12 mouse cellular contexts compared by ENCODE assay signal in the genomic region with DNA sequence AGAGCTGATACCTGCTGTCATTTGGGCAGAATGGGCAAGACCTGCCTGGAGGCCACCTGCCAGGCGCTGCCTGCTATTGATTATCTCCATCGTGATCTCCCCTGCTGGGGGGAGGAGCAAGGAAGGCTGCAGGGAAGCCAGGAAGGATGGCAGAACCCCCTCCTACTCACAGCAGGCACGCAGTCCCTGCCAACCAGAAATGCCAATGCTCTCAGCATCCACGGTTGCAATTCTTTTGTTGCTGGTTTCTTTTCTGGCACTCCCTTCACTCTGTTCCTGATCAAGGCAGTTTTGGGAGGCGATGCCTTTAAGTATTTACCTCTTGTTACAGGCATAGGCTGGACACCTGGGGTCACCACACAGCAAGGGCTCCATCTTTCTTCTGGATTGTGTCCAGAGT.
DNase-seq lines count a peak whose midpoint lies in the region; ATAC-seq and TF ChIP-seq lines count a peak whose summit lies in the region.
"Had no signal": no experiment of that assay in that cellular context is flagged by ENCODE, and none has a peak within 500 bp of the region (broad histone marks: within the 10 kb centered on the region; RNA-seq: fewer than 3 reads in every experiment).

No protein-coding gene starts in this region.

- TF ChIP-seq CTCF in left cerebral cortex, adult 2 months (IDR thresholded peaks at IDR 0.05), result no peak

- WGBS in midbrain, embryonic 11.5 days, result 17% methylated on average over 5 of the region's 5 CpGs
- WGBS in liver, embryonic 12.5 days (ENCODE audit: insufficient replicate concordance), result 28% methylated on average over 5 of the region's 5 CpGs

- intact Hi-C loops in left cerebral cortex, adult 2 months (cut with DNase I), result no loop called here

- no peaks in the 10 kb centered on the region for H3K36me3 ChIP-seq in midbrain, embryonic 11.5 days (ENCODE audit: control insufficient read depth, insufficient read depth, low read length)
- no peaks in the 10 kb centered on the region for H3K36me3 ChIP-seq in liver, embryonic 12.5 days
- H3K36me3 ChIP-seq: embryonic facial prominence, embryonic 13.5 days; stomach, embryonic 15.5 days had no signal

- no peaks in the 10 kb centered on the region for H3K4me1 ChIP-seq in midbrain, embryonic 11.5 days (ENCODE audit: control insufficient read depth, insufficient read depth, low read length)
- no peaks in the 10 kb centered on the region for H3K4me1 ChIP-seq in liver, embryonic 12.5 days
- H3K4me1 ChIP-seq: stomach, embryonic 15.5 days had no signal

- no peak overlapping the region for H3K4me3 ChIP-seq in left cerebral cortex, adult 2 months
- H3K4me3 ChIP-seq in midbrain, embryonic 11.5 days (ENCODE audit: low read depth, low read length), result no peak overlapping the region
- H3K4me3 ChIP-seq in liver, embryonic 12.5 days, result no peak overlapping the region
- H3K4me3 ChIP-seq: embryonic facial prominence, embryonic 13.5 days; stomach, embryonic 15.5 days had no signal

- no peak overlapping the region for H3K9ac ChIP-seq in midbrain, embryonic 11.5 days (ENCODE audit: low read length)
- no peak overlapping the region for H3K9ac ChIP-seq in liver, embryonic 12.5 days
- H3K9ac ChIP-seq: embryonic facial prominence, embryonic 13.5 days; stomach, embryonic 15.5 days had no signal

- no peaks in the 10 kb centered on the region for H3K27me3 ChIP-seq in midbrain, embryonic 11.5 days (ENCODE audit: control insufficient read depth, insufficient read depth, low read length)
- H3K27me3 ChIP-seq in liver, embryonic 12.5 days (replicated peaks), result no peaks in the 10 kb centered on the region
- H3K27me3 ChIP-seq: embryonic facial prominence, embryonic 13.5 days; stomach, embryonic 15.5 days had no signal

- DNase-seq in cerebellum, adult 11-12 months, result peak; percentile 53
- DNase-seq in brain, adult 2 months (ENCODE audit: low read depth, low spot score), result peak; percentile 46
- peak; percentile 8 for DNase-seq in forelimb bud, embryonic 11.5 days (ENCODE audit: low read depth, low spot score)
- peak; percentile 10 to 18 for DNase-seq in left cerebral cortex, adult 2 months (ENCODE audit: extremely low spot score in 1 of 2, low spot score in 2 of 2)
- DNase-seq in thymus, postnatal 14 days, result no peak
- no peak for DNase-seq in midbrain, embryonic 11.5 days (ENCODE audit: low spot score, missing footprints)
- DNase-seq: gastrocnemius, postnatal 36 days; heart, postnatal 14 days had no signal

- no peaks in the 10 kb centered on the region for H3K9me3 ChIP-seq in midbrain, embryonic 11.5 days (ENCODE audit: control insufficient read depth, low read length)
- 0 out of 2 replicates have a peak, but pooled peaks cover 4% of the 10 kb centered on the region for H3K9me3 ChIP-seq in liver, embryonic 12.5 days (replicated peaks)
- H3K9me3 ChIP-seq: embryonic facial prominence, embryonic 13.5 days; stomach, embryonic 15.5 days had no signal

- no peak overlapping the region for H3K27ac ChIP-seq in left cerebral cortex, adult 2 months
- H3K27ac ChIP-seq in midbrain, embryonic 11.5 days (ENCODE audit: low read depth, low read length), result no peak overlapping the region
- no peak overlapping the region for H3K27ac ChIP-seq in liver, embryonic 12.5 days
- H3K27ac ChIP-seq: embryonic facial prominence, embryonic 13.5 days; stomach, embryonic 15.5 days had no signal

- no peak overlapping the region for H3K4me2 ChIP-seq in midbrain, embryonic 11.5 days
- no peak overlapping the region for H3K4me2 ChIP-seq in liver, embryonic 12.5 days
- H3K4me2 ChIP-seq: embryonic facial prominence, embryonic 13.5 days; stomach, embryonic 15.5 days had no signal

- ATAC-seq in cerebellum, adult (ENCODE audit: insufficient number of reproducible peaks, low FRiP score, low TSS enrichment), result no peak
- ATAC-seq in midbrain, embryonic 11.5 days (ENCODE audit: low FRiP score), result no peak
- no peak for ATAC-seq in liver, embryonic 12.5 days

Comparison
In these comparisons a context has a peak if more than half of its experiments do, and no peak if none do; other contexts are left out.
1. DNase-seq: peak in cerebellum, adult 11-12 months (single experiment), brain, adult 2 months (single experiment), forelimb bud, embryonic 11.5 days (single experiment) and left cerebral cortex, adult 2 months (2 of 2); none in thymus, postnatal 14 days (single experiment) and midbrain, embryonic 11.5 days (single experiment).